Mouse (Mus musculus) G1E (cell line): ENCODE results near the gene Cwf19l1.

Experiments
- CTCF ChIP-seq: IDR thresholded peaks from 2 replicates; pipeline ENCODE4 v1.5.1; 2012; ENCODE audit warnings: low read depth, low read length, inconsistent platforms, mixed read lengths
- GATA1 ChIP-seq: IDR thresholded peaks from 2 replicates; pipeline ENCODE4 v1.6.1; 2012; ENCODE audit warnings: borderline replicate concordance, low read length, inconsistent platforms, mixed read lengths
- GATA2 ChIP-seq: IDR thresholded peaks from 2 replicates; pipeline ENCODE4 v1.6.1; 2012; ENCODE audit warnings: low read depth, low read length, inconsistent platforms, borderline replicate concordance
- POLR2AphosphoS5 ChIP-seq: IDR thresholded peaks from 2 replicates; pipeline ENCODE4 v1.6.1; 2012; ENCODE audit warnings: low read depth, low read length, inconsistent platforms; ENCODE audit not compliant: insufficient replicate concordance
- TAL1 ChIP-seq: conservative IDR thresholded peaks from 2 replicates; pipeline ENCODE4 v1.6.1; 2012; ENCODE audit warnings: low read depth, low read length, inconsistent platforms, mixed read lengths

DNA sequence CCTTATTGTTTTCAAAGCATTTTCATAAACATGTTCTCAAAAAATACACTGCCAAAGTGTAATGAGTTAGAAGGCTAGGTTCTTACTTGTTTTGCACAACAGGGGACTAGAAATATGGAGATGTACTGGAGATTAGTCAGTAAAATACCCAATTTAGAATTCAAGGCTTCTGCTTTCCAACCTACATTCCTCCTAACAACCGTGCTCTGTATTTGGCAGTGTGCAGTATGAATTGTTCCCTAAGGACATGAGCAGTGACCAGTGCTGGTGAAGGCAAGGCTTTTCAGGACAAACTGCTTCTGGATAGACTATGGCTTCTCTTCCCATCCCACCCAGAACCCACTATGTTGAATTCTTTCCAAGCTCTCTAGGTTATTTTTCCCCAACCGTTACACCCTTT lies 54.8 kb downstream of the Cwf19l1 start:
- TF ChIP-seq CTCF (no peak), GATA1 (no peak), TAL1 (no peak), GATA2 (no peak), POLR2AphosphoS5 (no peak)
